Mouse (Mus musculus): Measurements from ENCODE around the gene 9130213A22Rik.

DNA sequence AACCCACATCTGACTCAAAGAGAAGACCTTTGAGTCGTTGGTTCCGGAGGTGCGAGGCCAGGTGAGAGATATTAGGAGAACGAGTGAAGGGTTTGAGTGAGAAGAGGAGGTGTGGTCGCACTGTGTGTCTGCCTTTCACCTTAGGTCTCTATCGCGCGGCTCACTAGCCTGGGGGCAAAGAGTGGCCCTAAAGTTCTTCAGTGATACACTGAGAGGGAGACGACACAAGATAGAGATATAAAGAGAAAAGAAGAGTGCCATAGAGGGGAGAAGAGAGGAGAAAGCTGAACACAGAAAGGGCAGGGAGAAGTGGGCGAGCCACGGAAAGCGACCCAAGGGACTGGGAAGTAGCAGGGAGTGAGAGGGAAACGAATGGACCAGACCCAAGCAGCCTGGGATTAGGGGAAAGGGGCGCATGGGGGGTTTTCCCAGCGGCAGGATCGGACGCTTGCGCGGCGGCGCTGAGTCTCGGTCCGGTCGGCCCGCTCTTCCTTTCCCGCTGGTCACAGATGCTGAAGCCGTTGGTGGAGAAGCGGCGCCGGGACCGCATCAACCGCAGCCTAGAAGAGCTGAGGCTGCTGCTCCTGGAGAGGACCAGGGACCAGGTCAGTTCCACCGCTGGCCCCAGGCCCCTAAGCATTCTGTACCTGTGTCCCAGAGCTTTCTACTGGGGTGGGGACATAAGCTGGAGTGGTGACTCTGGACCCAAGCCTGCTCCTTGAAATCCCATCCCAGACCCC is 1.2 kb downstream of the 9130213A22Rik start:
- no peak for TF ChIP-seq CTCF (IDR thresholded peaks at IDR 0.05; ENCODE audit: insufficient read depth, low read length)
- TF ChIP-seq POLR2A (IDR thresholded peaks at IDR 0.05; ENCODE audit: borderline replicate concordance, extremely low read depth, low read depth, low read length) = no peak
